Mouse (Mus musculus): ENCODE results near the gene Psg21. TPM values are rescaled to one million over a fixed set of nuclear protein-coding genes. Genes with fewer than 3 reads are reported as not detected.
"Not testable (repeated sequence)": the region's sequence is repeated elsewhere in the genome, so short reads cannot be mapped to it uniquely, and the experiment has no call there.

Gene Psg21
- polyA plus RNA-seq (2015; fragmentation: Nextera tagmentation; extraction: Ambion mirVana), result not detected in 2 replicates

GRCm38 (mm10) chr7:18656625-18657024 lies at the start of gene Psg21:
Psg21 (minus strand) TSS chr7:18656725.
- H3K27me3 ChIP-seq (replicated peaks); H3K4me3 ChIP-seq (replicated peaks); H3K9ac ChIP-seq; H3K27ac ChIP-seq; H3K36me3 ChIP-seq; H3K4me2 ChIP-seq (replicated peaks); ATAC-seq; H3K4me1 ChIP-seq (replicated peaks); H3K9me3 ChIP-seq: not testable (repeated sequence)
- 45% methylated on average over 2 of the region's 2 CpGs for WGBS

DNA sequence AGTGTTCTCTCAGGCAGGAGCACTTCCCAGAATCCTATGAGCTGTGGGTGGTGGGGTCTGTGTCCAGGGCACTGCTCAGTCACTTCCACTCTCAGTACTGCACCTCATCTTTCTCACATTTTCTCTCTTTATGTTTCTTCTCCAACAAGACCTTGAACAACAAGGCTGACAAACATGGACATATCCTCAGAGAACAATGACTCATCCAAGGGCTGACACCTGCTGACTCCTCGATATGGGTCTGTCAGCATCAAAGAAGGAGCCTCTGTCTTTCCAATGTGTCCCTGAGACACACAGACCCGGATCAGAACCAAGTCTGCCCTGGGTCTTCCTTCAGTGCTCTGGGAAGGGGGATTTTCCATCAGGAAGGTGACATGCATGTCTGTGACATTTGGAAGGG lies 29.6 kb upstream of the Psg21 start, which contains the start of gene Psg20:
Gene Psg20, minus strand, starts transcription at position 101 of the 400 bp plus-strand sequence.
- no peaks in the 10 kb centered on the region for H3K4me1 ChIP-seq (replicated peaks)
- no peak within 1 kb of the TSS for H3K4me3 ChIP-seq (replicated peaks)
- no peak within 1 kb of the TSS for H3K9ac ChIP-seq
- no peak within 1 kb of the TSS for H3K27ac ChIP-seq
- H3K9me3 ChIP-seq, result no peaks in the 10 kb centered on the region
- no peak for ATAC-seq
- H3K36me3 ChIP-seq, result no peaks in the 10 kb centered on the region
- no peaks in the 10 kb centered on the region for H3K27me3 ChIP-seq (replicated peaks)
- H3K4me2 ChIP-seq (replicated peaks), result no peak within 1 kb of the TSS
- WGBS, result 63% methylated on average over 2 of the region's 2 CpGs

DNA sequence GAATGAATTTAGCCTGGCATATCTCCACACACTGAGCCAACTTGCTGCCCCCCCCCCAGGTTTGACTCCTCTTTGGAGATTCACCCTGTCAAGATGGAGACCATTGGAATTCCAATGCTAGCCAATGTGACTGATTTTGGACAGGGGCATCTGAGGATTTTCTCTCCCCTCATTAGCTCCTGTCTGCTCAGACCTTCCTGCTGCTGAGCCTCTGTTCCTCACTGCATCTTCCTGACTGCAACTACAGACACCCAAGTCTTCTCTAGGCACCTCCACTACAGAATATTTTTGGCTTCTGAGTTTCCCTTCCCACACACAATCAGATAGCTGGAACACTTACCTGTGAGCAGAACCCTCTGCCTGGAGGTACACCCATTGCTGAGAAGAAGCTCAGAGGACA lies 29.1 kb upstream of the Psg21 start:
- H3K27ac ChIP-seq, result no peak overlapping the region
- no peaks in the 10 kb centered on the region for H3K27me3 ChIP-seq (replicated peaks)
- no peaks in the 10 kb centered on the region for H3K4me1 ChIP-seq (replicated peaks)
- H3K9me3 ChIP-seq, result no peaks in the 10 kb centered on the region
- no peak overlapping the region for H3K4me2 ChIP-seq (replicated peaks)
- no peak overlapping the region for H3K4me3 ChIP-seq (replicated peaks)
- H3K9ac ChIP-seq, result no peak overlapping the region
- no peak for ATAC-seq
- H3K36me3 ChIP-seq, result no peaks in the 10 kb centered on the region

- no peak for ATAC-seq
- Histone ChIP-seq H3K27ac (no peak overlapping the region), H3K27me3 (replicated peaks) (no peaks in the 10 kb centered on the region), H3K4me1 (replicated peaks) (no peaks in the 10 kb centered on the region), H3K4me3 (replicated peaks) (no peak overlapping the region), H3K9ac (no peak overlapping the region), H3K9me3 (no peaks in the 10 kb centered on the region), H3K4me2 (replicated peaks) (no peak overlapping the region), H3K36me3 (no peaks in the 10 kb centered on the region)
- 49% methylated on average over 2 of the region's 2 CpGs for WGBS
These were observed 23.2 kb upstream of the Psg21 start for GRCm38 (mm10) chr7:18679772-18680171.

DNA sequence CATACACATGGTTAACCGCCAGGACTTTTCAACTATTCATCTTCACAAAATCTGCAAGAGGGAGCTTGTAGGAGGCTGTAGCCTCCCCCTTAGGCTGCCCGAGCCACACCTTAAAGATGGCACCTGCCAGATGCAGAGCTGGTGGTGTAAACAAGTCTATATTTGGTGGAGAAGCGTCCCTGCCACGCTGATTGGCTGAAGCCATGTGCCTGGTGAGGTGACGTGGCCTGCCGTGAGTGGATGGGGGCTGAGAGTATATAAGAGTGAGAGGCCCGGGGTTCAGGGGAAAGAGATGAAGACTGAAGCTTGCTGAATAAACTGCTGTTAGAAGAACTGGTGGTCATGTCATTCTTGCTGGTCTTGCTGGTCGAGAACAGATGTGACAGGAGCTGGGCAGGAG lies 29.6 kb downstream of the Psg21 start:
- H3K27ac ChIP-seq; H3K4me3 ChIP-seq (replicated peaks); H3K9ac ChIP-seq; H3K27me3 ChIP-seq (replicated peaks); H3K36me3 ChIP-seq; H3K4me2 ChIP-seq (replicated peaks); H3K4me1 ChIP-seq (replicated peaks); H3K9me3 ChIP-seq; ATAC-seq: not testable (repeated sequence)
- WGBS, result 83% methylated on average over 8 of the region's 8 CpGs

GRCm38 (mm10) chr7:18616401-18616800 lies 40.1 kb downstream of the Psg21 start, which contains the start of gene Psg23:
Psg23 (minus strand) TSS chr7:18616501.
- H3K27ac ChIP-seq; H3K9me3 ChIP-seq; H3K4me1 ChIP-seq (replicated peaks); H3K27me3 ChIP-seq (replicated peaks); H3K9ac ChIP-seq; ATAC-seq; H3K4me2 ChIP-seq (replicated peaks); H3K36me3 ChIP-seq; H3K4me3 ChIP-seq (replicated peaks): not testable (repeated sequence)
- 31% methylated on average over 2 of the region's 2 CpGs for WGBS

Other genes with a start within 250 kb of the Psg21 start
- not detected in 2 replicates for gene Psg28, start 224.7 kb downstream of the Psg21 start, polyA plus RNA-seq (2015; fragmentation: Nextera tagmentation; extraction: Ambion mirVana)
- gene Psg26, start 172.5 kb downstream of the Psg21 start, polyA plus RNA-seq (2015; fragmentation: Nextera tagmentation; extraction: Ambion mirVana), result not detected in 2 replicates
- not detected in 2 replicates for gene Psg25, start 124.5 kb downstream of the Psg21 start, polyA plus RNA-seq (2015; fragmentation: Nextera tagmentation; extraction: Ambion mirVana)
- gene Psg27, start 89.4 kb downstream of the Psg21 start, polyA plus RNA-seq (2015; fragmentation: Nextera tagmentation; extraction: Ambion mirVana), result not detected in 2 replicates
- gene Psg23, start 40.2 kb downstream of the Psg21 start, polyA plus RNA-seq (2015; fragmentation: Nextera tagmentation; extraction: Ambion mirVana), result not detected in 2 replicates
- not detected in 2 replicates for gene Psg20, start 29.5 kb upstream of the Psg21 start, polyA plus RNA-seq (2015; fragmentation: Nextera tagmentation; extraction: Ambion mirVana)
- not detected in 2 replicates for gene Psg22, start 61.4 kb upstream of the Psg21 start, polyA plus RNA-seq (2015; fragmentation: Nextera tagmentation; extraction: Ambion mirVana)
- not detected in 2 replicates for gene Psg19, start 141.8 kb upstream of the Psg21 start, polyA plus RNA-seq (2015; fragmentation: Nextera tagmentation; extraction: Ambion mirVana)
- 0.13 TPM in 2 replicates for gene Psg17, start 164.9 kb upstream of the Psg21 start, polyA plus RNA-seq (2015; fragmentation: Nextera tagmentation; extraction: Ambion mirVana)
- 0.73 TPM in 2 replicates for gene Mill2, start 183.2 kb upstream of the Psg21 start, polyA plus RNA-seq (2015; fragmentation: Nextera tagmentation; extraction: Ambion mirVana)
- 53.1 and 72.8 TPM in 2 replicates for gene Pglyrp1, start 214.6 kb upstream of the Psg21 start, polyA plus RNA-seq (2015; fragmentation: Nextera tagmentation; extraction: Ambion mirVana)

Measured in intestine, embryonic 15.5 days (tissue).